Mouse (Mus musculus) cerebellum, adult 18-20 months (tissue): ENCODE results near the gene Clcc1.
A peak's percentile ranks its signal among the peaks of the same experiment; 100 is the strongest.

ENCODE experiments used
- DNase-seq, 2 experiments: peaks; one replicate each; pipeline ENCODE4 v3.0.0; 2021

Gene Clcc1

DNA sequence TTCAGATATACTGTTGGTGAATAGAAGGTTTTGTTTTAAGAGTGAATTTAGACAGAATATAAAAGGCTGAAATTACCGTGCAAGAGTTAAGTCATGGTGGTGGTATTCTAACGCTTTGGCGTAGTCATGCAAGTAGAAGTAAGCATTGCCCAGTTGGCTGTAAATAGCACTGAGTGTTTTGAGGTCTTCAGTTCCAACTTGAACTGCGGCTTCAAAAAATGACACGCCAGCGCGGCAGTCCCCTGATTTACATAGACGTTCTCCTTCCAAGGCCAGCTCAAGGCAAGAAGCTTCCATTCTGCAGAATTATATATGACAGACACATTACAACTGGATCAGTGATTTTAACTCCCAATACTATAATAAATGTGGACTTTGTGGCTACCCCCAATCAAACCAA is 49.1 kb downstream of the Clcc1 start:
- DNase-seq, result no peak

DNA sequence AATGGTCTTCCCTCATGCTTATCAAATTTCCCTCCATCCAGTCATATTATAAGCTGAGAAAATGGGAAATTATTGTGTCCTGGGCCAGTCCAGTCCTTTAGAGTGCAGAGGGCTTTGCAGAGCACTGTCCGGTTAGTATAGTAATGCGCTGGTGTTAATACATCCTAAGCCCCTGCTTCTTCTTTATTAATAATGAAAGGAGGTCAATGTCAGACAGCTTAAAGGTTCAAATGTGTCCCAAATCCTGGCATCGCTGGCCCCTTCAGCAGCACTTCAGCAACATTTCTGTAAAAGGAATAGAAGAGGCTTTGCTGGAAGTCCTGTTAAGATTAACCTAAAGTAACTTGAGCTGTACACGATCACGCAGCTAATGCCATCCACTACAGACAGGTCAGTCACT is 57.6 kb downstream of the Clcc1 start:
- DNase-seq, result no peak

DNA sequence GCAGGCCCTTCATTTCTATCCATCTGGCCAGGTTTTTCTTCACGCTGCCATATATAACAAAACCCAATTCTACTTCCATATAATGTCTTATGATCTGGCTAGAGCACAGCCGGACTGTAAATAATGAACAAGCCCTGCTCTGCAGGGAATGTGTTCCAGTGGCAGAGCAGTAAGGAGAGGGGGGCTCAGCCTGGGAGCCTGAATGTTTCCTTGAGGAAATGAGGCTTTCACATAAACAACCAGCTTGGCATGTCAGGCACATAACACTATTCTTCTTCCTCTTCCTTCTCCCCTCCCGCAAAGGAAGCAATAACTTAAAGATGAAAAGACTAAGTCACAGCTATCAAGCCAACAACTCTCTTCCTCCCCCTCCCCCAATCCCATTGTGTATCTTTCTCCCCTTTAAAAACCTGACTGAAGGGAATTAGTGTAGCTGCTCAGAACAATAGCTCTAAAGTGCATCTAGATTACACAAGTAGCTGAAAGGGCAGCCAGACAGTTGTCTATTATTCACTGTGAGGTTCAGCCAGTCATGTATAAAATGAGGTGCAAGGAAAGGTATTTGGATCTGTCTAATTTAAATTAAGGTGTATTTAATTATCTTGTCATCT is 59.5 kb downstream of the Clcc1 start:
- DNase-seq, result no peak

DNA sequence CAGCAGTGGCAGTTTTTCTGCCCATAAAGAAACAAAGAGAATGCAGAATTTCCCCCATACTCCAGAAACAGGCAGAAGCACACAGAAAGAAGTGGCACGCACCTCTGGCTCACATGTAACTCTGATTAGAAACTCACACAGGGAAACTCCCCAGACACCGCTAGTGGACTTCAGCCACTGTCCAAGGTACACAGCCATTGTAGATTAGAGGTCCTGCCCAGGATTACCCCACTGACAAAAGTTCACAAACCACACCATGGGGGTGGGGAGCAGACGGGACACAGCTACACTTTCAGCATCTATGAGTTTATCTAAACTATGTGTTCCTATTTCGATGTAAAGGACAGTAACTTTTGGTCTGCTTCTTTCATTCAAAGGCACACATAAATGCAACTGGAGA is 61.1 kb downstream of the Clcc1 start:
- DNase-seq, result no peak

DNA sequence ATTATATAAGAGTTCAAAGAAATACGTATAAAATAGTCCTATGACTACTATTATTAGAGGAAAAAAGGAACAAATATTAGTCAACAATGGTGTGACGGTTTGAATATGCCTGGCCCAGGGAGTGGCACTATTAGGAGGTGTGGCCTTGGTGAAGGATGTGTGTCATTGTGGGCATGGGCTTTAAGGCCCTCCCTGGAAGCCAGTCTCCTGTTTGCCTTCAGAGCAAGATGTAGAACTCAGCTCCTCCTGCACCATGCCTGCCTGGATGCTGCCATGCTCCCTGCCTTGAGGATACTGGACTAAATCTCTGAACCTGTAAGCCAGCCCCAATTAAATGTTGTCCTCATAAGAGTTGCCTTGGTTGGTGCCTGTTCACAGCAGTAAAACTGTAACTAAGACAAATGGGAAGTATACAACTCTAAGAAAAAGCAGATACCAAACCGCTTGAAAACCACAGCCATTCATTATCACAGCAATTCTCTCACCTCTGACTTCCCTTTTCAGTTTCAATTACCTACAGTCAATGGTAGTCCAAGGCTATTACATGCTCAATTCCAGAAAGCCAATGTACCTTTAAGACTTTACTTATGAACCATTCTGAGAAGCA is 64.3 kb downstream of the Clcc1 start:
- no peak for DNase-seq

DNA sequence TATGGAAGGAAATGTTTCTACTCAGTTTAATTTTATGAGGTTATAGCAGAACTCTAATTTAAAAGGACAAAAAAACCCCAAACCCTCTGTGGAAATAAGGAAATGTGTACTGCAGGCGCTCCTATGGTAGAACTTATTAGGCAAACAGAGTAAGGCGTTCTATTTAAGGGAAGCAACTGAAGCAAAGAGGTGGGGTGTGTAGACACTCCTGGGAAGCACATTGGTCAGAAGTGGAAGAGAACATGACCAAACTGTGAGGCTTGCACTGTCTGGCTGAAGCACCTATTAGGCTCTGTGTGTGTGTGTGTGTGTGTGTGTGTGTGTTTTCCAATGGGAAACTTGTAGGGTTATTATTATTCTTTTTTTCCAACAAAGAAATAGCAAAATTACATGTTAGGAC is 65.6 kb downstream of the Clcc1 start:
- DNase-seq, result no peak

DNA sequence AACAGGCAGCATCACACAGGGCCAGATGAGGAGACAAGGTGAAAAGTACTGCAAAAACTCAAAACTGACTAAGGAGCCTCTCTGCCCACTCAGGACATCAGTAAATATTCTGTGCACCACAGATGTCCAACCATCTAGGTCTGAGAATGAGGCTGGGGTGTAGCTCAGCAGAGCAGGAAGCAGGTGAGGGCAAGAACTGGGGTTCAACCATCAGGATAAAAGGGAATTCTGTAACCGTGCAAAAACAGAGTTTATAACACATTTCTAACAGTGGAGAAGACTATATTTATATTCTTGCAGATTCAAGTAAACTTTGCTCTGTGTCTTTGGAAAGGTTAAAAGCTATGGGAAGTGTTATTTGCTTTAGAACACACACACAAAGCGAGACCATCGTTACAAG is 66.0 kb downstream of the Clcc1 start:
- DNase-seq, result no peak

DNA sequence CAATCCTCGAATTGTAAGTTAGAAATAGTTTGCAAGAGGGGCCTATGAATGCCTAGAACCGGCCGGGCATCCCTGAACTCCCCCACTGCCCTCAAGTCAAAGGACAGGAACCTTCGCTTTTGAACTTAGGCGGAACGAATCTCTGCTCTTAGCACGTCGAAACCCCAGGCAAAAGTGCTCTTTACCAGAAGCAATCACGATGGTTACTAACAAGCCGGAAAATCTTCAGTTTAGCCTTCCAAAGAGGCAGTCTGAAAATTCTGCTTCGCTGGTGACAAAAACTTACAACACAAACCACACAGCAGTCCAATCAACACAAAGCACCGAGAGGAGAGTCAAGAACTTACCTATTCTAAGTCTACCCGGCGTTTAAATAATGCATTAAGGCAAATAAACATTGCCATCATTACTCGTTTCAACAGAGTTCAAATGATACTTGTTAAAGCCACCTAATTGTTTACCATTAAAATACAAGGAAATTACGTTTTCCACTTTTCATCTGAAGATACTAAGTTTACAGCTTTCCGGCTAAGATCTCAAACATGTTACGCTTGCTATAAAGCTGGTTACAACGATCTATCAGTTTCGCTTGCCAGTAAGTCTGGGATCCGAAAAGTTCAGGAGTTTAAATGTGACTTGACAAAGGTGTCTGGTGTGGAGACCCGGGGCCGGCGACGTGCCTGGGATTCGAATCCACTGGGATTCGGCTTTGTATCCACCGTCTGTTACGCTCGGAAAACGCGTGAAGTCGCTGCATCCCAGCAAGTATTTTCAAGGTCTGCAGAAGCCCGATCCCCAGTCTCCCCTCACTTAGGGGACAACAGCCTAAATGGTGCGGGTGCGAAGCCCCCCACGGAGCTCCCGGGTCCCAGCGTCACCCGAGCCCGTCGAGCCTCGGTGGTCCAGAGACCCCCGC is 67.6 kb downstream of the Clcc1 start:
- DNase-seq, result peak; percentile 14 to 33

DNA sequence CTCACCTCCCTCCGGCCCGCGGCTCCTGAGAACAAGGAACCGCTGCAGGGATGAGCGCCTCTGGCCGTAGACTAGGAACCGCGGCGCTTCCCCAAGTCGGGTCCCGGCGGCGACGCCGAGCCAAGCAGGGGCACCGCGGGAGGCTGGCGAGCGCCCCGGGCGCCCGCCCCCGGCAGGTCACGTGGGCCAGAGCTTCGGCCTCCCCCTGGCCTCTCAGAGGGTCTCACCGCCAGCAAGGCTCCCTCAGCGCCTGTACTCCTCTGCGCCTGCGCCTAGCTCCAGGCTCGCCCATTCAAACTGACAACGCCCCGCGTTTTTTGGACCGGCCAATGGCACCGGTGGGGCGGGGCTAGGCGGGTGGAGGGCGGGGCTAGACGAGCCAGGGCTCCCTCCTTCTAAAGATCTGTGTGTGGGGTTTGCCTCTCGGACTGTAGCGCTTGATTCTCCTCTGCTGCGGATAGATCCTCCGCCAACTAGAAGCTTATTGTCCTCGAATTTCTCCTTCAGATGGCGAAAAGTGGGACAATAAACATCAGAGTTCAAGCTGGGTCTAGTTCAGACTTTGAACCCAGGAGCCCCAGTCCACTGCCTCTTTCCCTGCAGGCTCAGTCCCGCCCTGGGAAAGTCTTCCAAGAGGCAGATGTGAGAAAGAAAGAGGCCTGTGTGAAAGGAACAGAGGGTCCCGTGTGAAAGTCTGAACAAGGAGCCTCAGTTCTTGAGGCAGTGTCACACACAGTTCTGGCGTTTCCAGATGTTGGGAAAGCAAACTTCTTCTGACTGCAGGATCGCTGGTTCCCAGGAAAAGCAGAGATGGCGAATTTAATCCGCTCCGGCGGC is 68.5 kb downstream of the Clcc1 start, which contains the start of gene Gpsm2:
Gpsm2 (minus strand) TSS at position 274 of the 837 bp plus-strand sequence.
- DNase-seq, result peak; percentile 92

DNA sequence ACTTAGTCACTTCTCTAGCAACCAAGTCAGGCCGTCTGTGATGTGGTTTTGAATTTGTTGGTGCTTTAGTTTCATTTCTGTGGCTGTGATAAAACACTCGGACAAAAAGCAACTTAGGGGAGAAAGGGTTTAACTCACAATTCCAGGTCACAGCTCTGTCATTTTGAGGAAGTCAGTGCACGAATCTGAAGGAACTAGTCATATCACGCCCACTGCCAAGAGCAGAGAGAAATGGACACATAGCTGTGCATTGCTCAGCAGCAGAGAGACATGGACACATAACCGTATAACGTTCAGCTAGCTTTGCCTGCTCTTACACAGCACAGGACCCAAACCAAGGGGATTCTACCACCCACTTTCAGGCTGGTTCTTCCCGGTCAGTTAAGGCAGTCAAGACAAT is 72.7 kb downstream of the Clcc1 start:
- DNase-seq, result no peak

DNA sequence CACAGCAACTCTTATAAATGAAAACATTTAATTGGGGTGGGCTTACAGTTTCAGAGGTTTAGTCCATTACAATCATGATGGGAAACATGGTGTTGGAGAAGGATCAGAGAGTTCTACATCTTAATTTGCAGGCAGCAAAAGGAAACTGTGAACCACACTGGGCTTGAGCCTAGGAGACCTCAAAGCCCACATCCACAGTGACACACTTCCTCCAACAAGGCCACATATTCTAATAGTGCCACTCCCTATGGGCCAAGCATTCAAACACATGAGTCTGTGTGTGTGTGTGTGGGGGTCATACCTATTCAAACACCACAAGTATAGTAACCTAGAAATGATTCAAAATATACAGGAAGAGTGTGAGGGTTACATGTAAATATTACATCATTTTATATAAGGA is 73.6 kb downstream of the Clcc1 start:
- DNase-seq, result no peak

DNA sequence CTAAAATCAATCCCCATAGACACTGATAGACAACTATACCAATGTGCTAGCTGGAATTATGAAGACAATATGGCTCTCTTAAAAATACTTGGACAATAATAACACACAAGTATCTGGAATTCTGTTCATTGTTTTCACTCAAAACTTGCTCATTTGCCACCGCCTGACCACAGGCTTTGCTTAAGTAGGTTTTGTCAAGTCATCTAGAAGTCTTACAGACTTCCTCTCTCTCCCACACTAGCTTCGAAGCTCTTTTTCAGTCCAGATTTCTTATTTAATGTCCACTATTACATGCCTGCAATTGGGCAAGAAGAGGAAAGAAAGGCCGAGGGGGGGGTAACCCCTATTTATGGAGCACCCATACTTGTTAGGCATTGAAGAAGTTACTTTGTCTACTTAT is 74.1 kb downstream of the Clcc1 start:
- no peak for DNase-seq
